8 mouse cellular contexts compared by ENCODE assay signal in genomic region chr11:120775774-120776469, GRCm38 (mm10). TPM values are rescaled to one million over a fixed set of nuclear protein-coding genes. Genes with fewer than 3 reads are reported as not detected.
A peak's percentile ranks its signal among the peaks of the same experiment; 100 is the strongest.
DNase-seq lines count a peak whose midpoint lies in the region; ATAC-seq and TF ChIP-seq lines count a peak whose summit lies in the region.

No protein-coding gene starts in this region.

- H3K4me3 ChIP-seq in MEL (ENCODE audit: control insufficient read depth in 1 of 2, insufficient read depth in 1 of 2, low read depth in 2 of 2, low read length in 2 of 2): peak overlapping the region in 1 of 2 experiments; percentile 8; a peak in 1 of 4 replicates
- no peak overlapping the region for H3K4me3 ChIP-seq in cerebellum, adult 2 months (replicated peaks; ENCODE audit: insufficient read depth, low read depth, low read length)
- H3K4me3 ChIP-seq in lung, embryonic 15.5 days: no peak overlapping the region
- no peak overlapping the region for H3K4me3 ChIP-seq in thymus, adult 2 months (ENCODE audit: control insufficient read depth, insufficient read depth, low read length)

- H3K36me3 ChIP-seq in MEL (ENCODE audit: control insufficient read depth in 1 of 2, insufficient read depth in 2 of 2, low read length in 2 of 2): peaks cover 0 to 3% of the 10 kb centered on the region in 2 experiments; a peak in 1 of 4 replicates
- H3K36me3 ChIP-seq in lung, embryonic 15.5 days: no peaks in the 10 kb centered on the region
- no peaks in the 10 kb centered on the region for H3K36me3 ChIP-seq in thymus, adult 2 months (ENCODE audit: control insufficient read depth, insufficient read depth, low read length)

- TF ChIP-seq RAD21 in MEL (IDR thresholded peaks at IDR 0.05; ENCODE audit: low read depth, low read length): no peak; the same call in none of the 2 replicates

- H3K9me3 ChIP-seq in MEL (replicated peaks; ENCODE audit: insufficient read depth, low read length): no peaks in the 10 kb centered on the region
- no peaks in the 10 kb centered on the region for H3K9me3 ChIP-seq in lung, embryonic 15.5 days

- 18% methylated on average over 15 of the region's 15 CpGs for WGBS in cerebellum, adult 2 months
- WGBS in lung, embryonic 15.5 days: 22% methylated on average over 15 of the region's 15 CpGs
- 25% methylated on average over 15 of the region's 15 CpGs for WGBS in thymus, adult 2 months

- no peak for TF ChIP-seq POLR2A in MEL (IDR thresholded peaks at IDR 0.05; ENCODE audit: control insufficient read depth in 1 of 2, insufficient read depth in 1 of 2, low read depth in 1 of 2, low read length in 2 of 2, poor library complexity in 1 of 2)
- no peak for TF ChIP-seq POLR2A in cerebellum, adult 2 months (IDR thresholded peaks at IDR 0.05; ENCODE audit: borderline replicate concordance, insufficient read depth, low read length)
- no peak for TF ChIP-seq POLR2A in thymus, adult 2 months (IDR thresholded peaks at IDR 0.05; ENCODE audit: control insufficient read depth, extremely low read depth, insufficient read depth, low read length, poor library complexity)

- peak in 2 of 3 experiments; percentile 99 to 100; a peak in 5 of 6 replicates for TF ChIP-seq CTCF in MEL (IDR thresholded peaks at IDR 0.05 in 2 of 3, conservative IDR thresholded peaks at IDR 0.05 in 1 of 3; ENCODE audit: control insufficient read depth in 1 of 3, insufficient read depth in 1 of 3, low read depth in 2 of 3, low read length in 3 of 3, poor library complexity in 1 of 3, severe bottlenecking in 1 of 3)
- peak; percentile 100 for TF ChIP-seq CTCF in cerebellum, adult 2 months (IDR thresholded peaks at IDR 0.05; ENCODE audit: borderline replicate concordance, insufficient read depth, low read depth, low read length)
- peak; percentile 100 for TF ChIP-seq CTCF in thymus, adult 2 months (IDR thresholded peaks at IDR 0.05; ENCODE audit: borderline replicate concordance, control insufficient read depth, extremely low read depth, insufficient read depth, low read length, poor library complexity)

- H3K27ac ChIP-seq in MEL (ENCODE audit: control insufficient read depth, low read depth, low read length): no peak overlapping the region
- H3K27ac ChIP-seq in cerebellum, adult 2 months (ENCODE audit: insufficient read depth, low read length): no peak overlapping the region
- H3K27ac ChIP-seq in lung, embryonic 15.5 days: no peak overlapping the region
- H3K27ac ChIP-seq in thymus, adult 2 months (ENCODE audit: control insufficient read depth, insufficient read depth, low read length): no peak overlapping the region

- H3K79me2 ChIP-seq in MEL (ENCODE audit: control insufficient read depth, insufficient read depth, low read length, poor library complexity): no peaks in the 10 kb centered on the region

- TF ChIP-seq EP300 in MEL (IDR thresholded peaks at IDR 0.05; ENCODE audit: low read depth in 1 of 2, low read length in 2 of 2): peak in 1 of 2 experiments; percentile 47; a peak in 2 of 4 replicates

- H3K9ac ChIP-seq in MEL (ENCODE audit: control insufficient read depth, low read depth, low read length, poor library complexity, severe bottlenecking): peak overlapping the region; percentile 30
- no peak overlapping the region for H3K9ac ChIP-seq in lung, embryonic 15.5 days

- no peak overlapping the region for H3K4me2 ChIP-seq in lung, embryonic 15.5 days

- no peaks in the 10 kb centered on the region for H3K27me3 ChIP-seq in MEL (ENCODE audit: control insufficient read depth in 1 of 2, insufficient read depth in 2 of 2, low read length in 2 of 2)
- H3K27me3 ChIP-seq in cerebellum, adult 2 months (ENCODE audit: control insufficient read depth, insufficient read depth, low read length): no peaks in the 10 kb centered on the region
- no peaks in the 10 kb centered on the region for H3K27me3 ChIP-seq in lung, embryonic 15.5 days
- H3K27me3 ChIP-seq in thymus, adult 2 months (ENCODE audit: control insufficient read depth, insufficient read depth, low read length): no peaks in the 10 kb centered on the region

- peaks cover 0 to 5% of the 10 kb centered on the region in 2 experiments; a peak in 1 of 4 replicates for H3K4me1 ChIP-seq in MEL (ENCODE audit: control insufficient read depth in 1 of 2, insufficient read depth in 2 of 2, low read length in 2 of 2)
- H3K4me1 ChIP-seq in cerebellum, adult 2 months (ENCODE audit: control insufficient read depth, insufficient read depth, low read length): no peaks in the 10 kb centered on the region
- no peaks in the 10 kb centered on the region for H3K4me1 ChIP-seq in lung, embryonic 15.5 days
- no peaks in the 10 kb centered on the region for H3K4me1 ChIP-seq in thymus, adult 2 months (replicated peaks; ENCODE audit: control insufficient read depth, insufficient read depth, low read length)

- ATAC-seq in hematopoietic stem cell, adult 5-6 weeks (replicated peaks in 1 of 2; ENCODE audit: insufficient read depth in 1 of 2, low FRiP score in 2 of 2, low TSS enrichment in 1 of 2, low read depth in 1 of 2, poor library complexity in 2 of 2, severe bottlenecking in 2 of 2): peak; percentile 97 to 99
- peak; percentile 86 for ATAC-seq in lung, embryonic 15.5 days (ENCODE audit: borderline replicate concordance, extremely low read depth, low FRiP score, low TSS enrichment)

- DNase-seq in MEL (ENCODE audit: low read depth, low spot score): peak; percentile 97
- DNase-seq in cerebellum, adult 2 months: peak; percentile 90 to 96
- peak; percentile 93 for DNase-seq in forelimb bud, embryonic 11.5 days (ENCODE audit: low read depth, low spot score)
- DNase-seq in layer of hippocampus, adult 8-10 months (ENCODE audit: low spot score in 2 of 2): peak; percentile 86 to 96
- DNase-seq in ovary, adult 18-20 months (ENCODE audit: low spot score): peak; percentile 80
- DNase-seq in thymus, adult 2 months: peak; percentile 95

TF ChIP-seq in MEL, 35 proteins besides CTCF, POLR2A, EP300 and RAD21 (continues in another document):
- TF ChIP-seq NRF1 (IDR thresholded peaks at IDR 0.05; ENCODE audit: insufficient read depth, low read depth, low read length, poor library complexity, severe bottlenecking) (0 out of 2 replicates have a peak, but pooled peaks have one; percentile 31), POLR2AphosphoS5 (IDR thresholded peaks at IDR 0.05; ENCODE audit: borderline replicate concordance, low read depth, low read length) (no peak), HCFC1 (IDR thresholded peaks at IDR 0.05; ENCODE audit: low read depth, low read length) (peak; percentile 71), ETS1 (IDR thresholded peaks at IDR 0.05; ENCODE audit: low read depth, low read length) (no peak), ZKSCAN1 (IDR thresholded peaks at IDR 0.05; ENCODE audit: low read depth, low read length) (no peak), MAZ (IDR thresholded peaks at IDR 0.05; ENCODE audit: low read depth, low read length) (peak; percentile 65; the same call in 1 of the 2 replicates), TBP (IDR thresholded peaks at IDR 0.05; ENCODE audit: low read depth, low read length) (peak; percentile 63), POLR2AphosphoS2 (IDR thresholded peaks at IDR 0.05; ENCODE audit: low read length) (no peak)

RNA-seq across cellular contexts. Expression of gene Rfng, which starts 8.1 kb away (rescaled TPM):
- 10.9 and 12.7 TPM in 2 replicates for total RNA-seq in MEL (2012; rRNA removed)
- polyA plus RNA-seq in MEL (2012; ENCODE audit: insufficient read depth in 1 of 2, insufficient read length in 2 of 2, low read depth in 1 of 2, low replicate concordance in 2 of 2, missing spikeins in 1 of 2): 10 to 100 TPM in 1 of 2 experiments, not detected in 1; 40.7 TPM
- 106 and 113 TPM in 2 replicates for polyA plus RNA-seq in cerebellum, adult 2 months (2012; rRNA removed)
- total RNA-seq in hematopoietic stem cell, adult 5-6 weeks (2017): 2.6 and 4.0 TPM in 2 replicates
- 10 to 100 TPM; 55.7 to 63.5 (median 61.8) TPM for total RNA-seq in layer of hippocampus, adult 8-10 months (2022)
- polyA plus RNA-seq in lung, embryonic 15.5 days (2015; fragmentation: Nextera tagmentation; extraction: Ambion mirVana): 35.4 and 38.3 TPM in 2 replicates
- polyA plus RNA-seq in thymus, adult 2 months (2012; rRNA removed): 87.4 and 102 TPM in 2 replicates

RNA-seq across cellular contexts. Expression of gene Gps1, which starts 8.2 kb away (rescaled TPM):
- 206 and 266 TPM in 2 replicates for total RNA-seq in MEL (2012; rRNA removed)
- 100 to 1,000 TPM; 173 to 219 TPM for polyA plus RNA-seq in MEL (2012; ENCODE audit: insufficient read depth in 1 of 2, insufficient read length in 2 of 2, low read depth in 1 of 2, low replicate concordance in 2 of 2, missing spikeins in 1 of 2)
- polyA plus RNA-seq in cerebellum, adult 2 months (2012; rRNA removed): 238 and 248 TPM in 2 replicates
- 58.1 and 67.2 TPM in 2 replicates for total RNA-seq in hematopoietic stem cell, adult 5-6 weeks (2017)
- total RNA-seq in layer of hippocampus, adult 8-10 months (2022): 100 to 1,000 TPM; 141 to 151 (median 144) TPM
- polyA plus RNA-seq in lung, embryonic 15.5 days (2015; fragmentation: Nextera tagmentation; extraction: Ambion mirVana): 205 and 213 TPM in 2 replicates
- polyA plus RNA-seq in thymus, adult 2 months (2012; rRNA removed): 171 and 193 TPM in 2 replicates

RNA-seq across cellular contexts. Expression of gene Hmga1b, which starts 13.3 kb away (rescaled TPM):
- 190 and 206 TPM in 2 replicates for total RNA-seq in MEL (2012; rRNA removed)
- 100 to 1,000 TPM in 1 of 2 experiments, not detected in 1; 633 TPM for polyA plus RNA-seq in MEL (2012; ENCODE audit: insufficient read depth in 1 of 2, insufficient read length in 2 of 2, low read depth in 1 of 2, low replicate concordance in 2 of 2, missing spikeins in 1 of 2)
- 2.5 and 3.1 TPM in 2 replicates for polyA plus RNA-seq in cerebellum, adult 2 months (2012; rRNA removed)
- total RNA-seq in hematopoietic stem cell, adult 5-6 weeks (2017): 10.3 and 10.5 TPM in 2 replicates
- 10 to 100 TPM; 16.7 to 32.0 (median 24.2) TPM for total RNA-seq in layer of hippocampus, adult 8-10 months (2022)
- polyA plus RNA-seq in lung, embryonic 15.5 days (2015; fragmentation: Nextera tagmentation; extraction: Ambion mirVana): 3.9 and 4.8 TPM in 2 replicates
- polyA plus RNA-seq in thymus, adult 2 months (2012; rRNA removed): 3.3 and 4.5 TPM in 2 replicates

RNA-seq across cellular contexts. Expression of gene Dus1l, which starts 20.3 kb away (rescaled TPM):
- 190 and 203 TPM in 2 replicates for total RNA-seq in MEL (2012; rRNA removed)
- 100 to 1,000 TPM in 1 of 2 experiments, not detected in 1; 171 TPM for polyA plus RNA-seq in MEL (2012; ENCODE audit: insufficient read depth in 1 of 2, insufficient read length in 2 of 2, low read depth in 1 of 2, low replicate concordance in 2 of 2, missing spikeins in 1 of 2)
- polyA plus RNA-seq in cerebellum, adult 2 months (2012; rRNA removed): 47.4 and 52.3 TPM in 2 replicates
- total RNA-seq in hematopoietic stem cell, adult 5-6 weeks (2017): 28.9 and 38.7 TPM in 2 replicates
- 10 to 100 TPM; 48.3 to 53.3 (median 49.9) TPM for total RNA-seq in layer of hippocampus, adult 8-10 months (2022)
- polyA plus RNA-seq in lung, embryonic 15.5 days (2015; fragmentation: Nextera tagmentation; extraction: Ambion mirVana): 84.3 and 90.4 TPM in 2 replicates
- polyA plus RNA-seq in thymus, adult 2 months (2012; rRNA removed): 65.8 and 70.3 TPM in 2 replicates

RNA-seq across cellular contexts. Expression of gene Cbr2, which starts 44.0 kb away (rescaled TPM):
- not detected in 2 replicates for total RNA-seq in MEL (2012; rRNA removed)
- polyA plus RNA-seq in MEL (2012; ENCODE audit: insufficient read depth in 1 of 2, insufficient read length in 2 of 2, low read depth in 1 of 2, low replicate concordance in 2 of 2, missing spikeins in 1 of 2): not detected
- 1.9 and 3.1 TPM in 2 replicates for polyA plus RNA-seq in cerebellum, adult 2 months (2012; rRNA removed)
- not detected in 2 replicates for total RNA-seq in hematopoietic stem cell, adult 5-6 weeks (2017)
- total RNA-seq in layer of hippocampus, adult 8-10 months (2022): 1 to 10 TPM; 1.6 to 3.7 (median 2.5) TPM
- polyA plus RNA-seq in lung, embryonic 15.5 days (2015; fragmentation: Nextera tagmentation; extraction: Ambion mirVana): 102 and 103 TPM in 2 replicates
- 426 and 617 TPM in 2 replicates for polyA plus RNA-seq in thymus, adult 2 months (2012; rRNA removed)
